In the genomic region with DNA sequence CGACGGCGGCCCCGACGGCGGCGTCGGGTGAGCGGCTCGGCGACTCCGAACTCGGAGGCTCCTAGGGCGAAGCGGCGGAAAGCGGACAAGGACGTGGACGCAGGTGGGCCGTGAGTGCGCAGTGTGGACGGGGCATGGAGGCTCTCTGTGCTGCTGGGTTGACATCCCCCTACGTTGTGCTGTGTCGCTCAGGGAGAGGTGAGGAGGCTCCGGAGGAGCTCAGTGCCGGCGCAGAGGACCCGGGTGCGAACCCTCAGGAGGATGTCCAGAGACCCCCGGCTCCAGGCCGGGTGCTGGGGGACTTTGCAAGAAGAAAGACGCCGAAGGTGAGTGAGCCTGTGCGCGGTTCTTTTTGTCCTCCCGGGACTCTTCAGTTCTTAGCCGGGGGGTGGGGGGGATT, we compare ENCODE assay signal across 8 mouse cellular contexts. TPM values are rescaled to one million over a fixed set of nuclear protein-coding genes. Genes with fewer than 3 reads are reported as not detected.
DNase-seq lines count a peak whose midpoint lies in the region; ATAC-seq and TF ChIP-seq lines count a peak whose summit lies in the region.

No protein-coding gene starts in this region.

- no peaks in the 10 kb centered on the region for H3K27me3 ChIP-seq in heart, embryonic 14.5 days (ENCODE audit: control insufficient read depth, insufficient read depth, low read length)
- H3K27me3 ChIP-seq in Patski, result no peaks in the 10 kb centered on the region
- H3K27me3 ChIP-seq in hindbrain, embryonic 13.5 days, result no peaks in the 10 kb centered on the region
- no peaks in the 10 kb centered on the region for H3K27me3 ChIP-seq in midbrain, embryonic 11.5 days (ENCODE audit: control insufficient read depth, insufficient read depth, low read length)

- CTCF ChIA-PET in Patski (lab: Charles Lee), result interaction anchor here (0.7 to 3.0 kb wide), 2 partner anchors 14 to 17 kb away, joined by 3 to 11 read pairs; no protein-coding TSS in a partner anchor

- no peak overlapping the region for H3K27ac ChIP-seq in heart, embryonic 14.5 days (replicated peaks in 1 of 2; ENCODE audit: control insufficient read depth in 1 of 2, insufficient read depth in 1 of 2, low read depth in 2 of 2, low read length in 2 of 2)
- H3K27ac ChIP-seq in hindbrain, embryonic 13.5 days, result no peak overlapping the region
- H3K27ac ChIP-seq in midbrain, embryonic 11.5 days (ENCODE audit: low read depth, low read length), result no peak overlapping the region

- in situ Hi-C loops in Patski (cut with MboI; ENCODE audit: low pct_unique_long_range_greater_than_20kb), result no loop called here

- intact Hi-C loops in left cerebral cortex, postnatal 36 days (cut with DNase I), result no loop called here

- H3K4me1 ChIP-seq in heart, embryonic 14.5 days (ENCODE audit: control insufficient read depth in 2 of 2, insufficient read depth in 2 of 2, low read length in 2 of 2), result peaks cover 5 to 6% of the 10 kb centered on the region in 2 experiments; a peak in 3 of 4 replicates
- H3K4me1 ChIP-seq in hindbrain, embryonic 13.5 days (replicated peaks), result peaks cover 26% of the 10 kb centered on the region
- H3K4me1 ChIP-seq in midbrain, embryonic 11.5 days (ENCODE audit: control insufficient read depth, insufficient read depth, low read length), result peaks cover 6% of the 10 kb centered on the region

- no peak for TF ChIP-seq CTCF in Patski (IDR thresholded peaks at IDR 0.05)

- peak overlapping the region; percentile 91 for H3K9ac ChIP-seq in heart, embryonic 14.5 days (ENCODE audit: low read length)
- H3K9ac ChIP-seq in hindbrain, embryonic 13.5 days, result peak overlapping the region; percentile 89
- peak overlapping the region; percentile 84 for H3K9ac ChIP-seq in midbrain, embryonic 11.5 days (ENCODE audit: low read length)

- no peaks in the 10 kb centered on the region for H3K9me3 ChIP-seq in heart, embryonic 14.5 days (ENCODE audit: control insufficient read depth, low read length)
- no peaks in the 10 kb centered on the region for H3K9me3 ChIP-seq in hindbrain, embryonic 13.5 days
- no peaks in the 10 kb centered on the region for H3K9me3 ChIP-seq in midbrain, embryonic 11.5 days (ENCODE audit: control insufficient read depth, low read length)

- 0 out of 2 replicates have a peak, but pooled peaks have one; percentile 28 for ATAC-seq in heart, embryonic 14.5 days (ENCODE audit: insufficient number of reproducible peaks, insufficient read depth, low FRiP score, low read depth)
- ATAC-seq in Patski, result peak; percentile 23
- ATAC-seq in hindbrain, embryonic 13.5 days (ENCODE audit: low FRiP score), result peak; percentile 69
- peak; percentile 63; the same call in 1 of the 2 replicates for ATAC-seq in midbrain, embryonic 11.5 days (ENCODE audit: low FRiP score)

- 1% methylated on average over 36 of the region's 37 CpGs for WGBS in heart, embryonic 14.5 days
- 1% methylated on average over 37 of the region's 37 CpGs for WGBS in hindbrain, embryonic 13.5 days
- WGBS in midbrain, embryonic 11.5 days, result 2% methylated on average over 33 of the region's 37 CpGs

- H3K36me3 ChIP-seq in heart, embryonic 14.5 days (ENCODE audit: control insufficient read depth, insufficient read depth, low read length), result peaks cover 72% of the 10 kb centered on the region
- peaks cover 71% of the 10 kb centered on the region for H3K36me3 ChIP-seq in hindbrain, embryonic 13.5 days
- H3K36me3 ChIP-seq in midbrain, embryonic 11.5 days (ENCODE audit: control insufficient read depth, insufficient read depth, low read length), result peaks cover 38% of the 10 kb centered on the region

- POLR2A ChIA-PET in Patski (lab: Charles Lee), result interaction anchor here (1.2 to 1.8 kb wide), 2 partner anchors 17 to 156 kb away, joined by 3 to 4 read pairs; no protein-coding TSS in a partner anchor

- peak overlapping the region; percentile 84 to 95 for H3K4me3 ChIP-seq in heart, embryonic 14.5 days (ENCODE audit: control insufficient read depth in 1 of 2, insufficient read depth in 1 of 2, low read depth in 1 of 2, low read length in 2 of 2)
- H3K4me3 ChIP-seq in hindbrain, embryonic 13.5 days, result peak overlapping the region; percentile 95
- H3K4me3 ChIP-seq in midbrain, embryonic 11.5 days (ENCODE audit: low read depth, low read length), result peak overlapping the region; percentile 95

- no peak for DNase-seq in heart, postnatal 4 days
- no peak for DNase-seq in Patski (ENCODE audit: low read depth, low spot score)
- no peak for DNase-seq in midbrain, embryonic 11.5 days (ENCODE audit: low spot score, missing footprints)
- no peak for DNase-seq in layer of hippocampus, adult 11-12 months (ENCODE audit: low spot score)
- no peak for DNase-seq in kidney, postnatal 10 days
- no peak for DNase-seq in left cerebral cortex, postnatal 36 days (ENCODE audit: low spot score in 2 of 2)

- peak overlapping the region; percentile 95 for H3K4me2 ChIP-seq in heart, embryonic 14.5 days (ENCODE audit: low read length)
- H3K4me2 ChIP-seq in hindbrain, embryonic 13.5 days, result peak overlapping the region; percentile 97
- peak overlapping the region; percentile 89 for H3K4me2 ChIP-seq in midbrain, embryonic 11.5 days

RNA-seq across cellular contexts. Expression of a gene that starts 0.4 kb away (rescaled TPM):
- polyA plus RNA-seq in heart, embryonic 14.5 days (2014; fragmentation: Nextera tagmentation; extraction: Ambion mirVana), result 9.1 and 14.3 TPM in 2 replicates
- total RNA-seq in heart, postnatal 4 days (2021), result 10 to 100 TPM; 11.3 to 13.4 TPM
- 29.3 TPM for polyA plus RNA-seq in Patski (2021)
- 14.8 and 16.5 TPM in 2 replicates for polyA plus RNA-seq in hindbrain, embryonic 13.5 days (2015; fragmentation: Nextera tagmentation; extraction: Ambion mirVana)
- 32.2 and 33.0 TPM in 2 replicates for polyA plus RNA-seq in midbrain, embryonic 11.5 days (2014; fragmentation: Nextera tagmentation; extraction: Ambion mirVana)
- total RNA-seq in left cerebral cortex, postnatal 36 days (2021), result 10 to 100 TPM; 28.7 to 31.7 TPM

RNA-seq across cellular contexts. Expression of a gene that starts 0.5 kb away (rescaled TPM):
- polyA plus RNA-seq in heart, embryonic 14.5 days (2014; fragmentation: Nextera tagmentation; extraction: Ambion mirVana), result 25.6 and 27.5 TPM in 2 replicates
- total RNA-seq in heart, postnatal 4 days (2021), result 10 to 100 TPM; 19.3 to 21.0 TPM
- 42.0 TPM for polyA plus RNA-seq in Patski (2021)
- 41.6 and 41.8 TPM in 2 replicates for polyA plus RNA-seq in hindbrain, embryonic 13.5 days (2015; fragmentation: Nextera tagmentation; extraction: Ambion mirVana)
- polyA plus RNA-seq in midbrain, embryonic 11.5 days (2014; fragmentation: Nextera tagmentation; extraction: Ambion mirVana), result 54.7 and 55.6 TPM in 2 replicates
- 10 to 100 TPM; 20.3 to 25.1 TPM for total RNA-seq in left cerebral cortex, postnatal 36 days (2021)
